Mouse (Mus musculus) kidney, adult 2 months (tissue): ENCODE results near the gene Slc8a3. TPM values are rescaled to one million over a fixed set of nuclear protein-coding genes. Genes with fewer than 3 reads are reported as not detected.

Experiments used
- DNase-seq: peaks from one replicate; pipeline ENCODE4 v3.0.0; 2021
- H3K27ac ChIP-seq: fragments of 200-500 bp; 2 replicates; pipeline ENCODE4 v1.5.1; 2012; ENCODE audit warnings: low read depth, low read length, control low read depth, inconsistent platforms; ENCODE audit not compliant: insufficient read depth
- H3K27me3 ChIP-seq: fragments of 200-500 bp; replicated peaks from 2 replicates; pipeline ENCODE4 v1.6.1; 2012; ENCODE audit warnings: mild to moderate bottlenecking, moderate library complexity, low read length, inconsistent platforms; ENCODE audit not compliant: control insufficient read depth, insufficient read depth
- H3K36me3 ChIP-seq: fragments of 200-500 bp; 2 replicates; pipeline ENCODE4 v1.6.1; 2012; ENCODE audit warnings: mild to moderate bottlenecking, moderate library complexity, low read length, inconsistent platforms; ENCODE audit not compliant: control insufficient read depth, insufficient read depth
- H3K4me1 ChIP-seq: fragments of 200-500 bp; 2 replicates; pipeline ENCODE4 v1.6.1; 2011; ENCODE audit warnings: low read length; ENCODE audit not compliant: control insufficient read depth, insufficient read depth
- H3K4me3 ChIP-seq: fragments of 200-500 bp; 2 replicates; pipeline ENCODE4 v1.5.1; 2011; ENCODE audit warnings: mild to moderate bottlenecking, low read depth, low read length, control low read depth; ENCODE audit not compliant: insufficient read depth
- CTCF ChIP-seq: fragments of 200-500 bp; conservative IDR thresholded peaks from 2 replicates; pipeline ENCODE4 v1.5.1; 2011; ENCODE audit warnings: low read depth, mild to moderate bottlenecking, control low read depth, low read length, moderate library complexity, mixed read lengths; ENCODE audit not compliant: insufficient read depth, insufficient read length
- POLR2A ChIP-seq: fragments of 200-500 bp; IDR thresholded peaks from one replicate; pipeline ENCODE4 v1.6.1; 2011; ENCODE audit warnings: low read depth, low read length, control low read depth
- WGBS: fragments of 180-500 bp; shearing (Covaris S2); methylation state at CpG from one replicate; pipeline ENCODE4 v1.1.7; 2018; 5-methylcytosine and 5-hydroxymethylcytosine counted together
- polyA plus RNA-seq: library from polyadenylated mRNA; depleted of rRNA; stranded (reverse); fragments of >200 nt; gene quantifications from 2 replicates; pipeline ENCODE4 v1.2.3, GENCODE M21; 2012

The Slc8a3 gene
- polyA plus RNA-seq, 1 experiment = 0.17 TPM

- TF ChIP-seq CTCF (no peak), POLR2A (no peak)
- Histone ChIP-seq H3K4me3 (no peak overlapping the region), H3K27me3 (no peaks in the 10 kb centered on the region), H3K36me3 (no peaks in the 10 kb centered on the region), H3K4me1 (no peaks in the 10 kb centered on the region), H3K27ac (no peak overlapping the region)
- DNase-seq = no peak
- 94% methylated on average over 1 of the region's 1 CpGs for WGBS
These were observed 95.8 kb downstream of the Slc8a3 start for GRCm38 (mm10) chr12:81237158-81237557.

DNA sequence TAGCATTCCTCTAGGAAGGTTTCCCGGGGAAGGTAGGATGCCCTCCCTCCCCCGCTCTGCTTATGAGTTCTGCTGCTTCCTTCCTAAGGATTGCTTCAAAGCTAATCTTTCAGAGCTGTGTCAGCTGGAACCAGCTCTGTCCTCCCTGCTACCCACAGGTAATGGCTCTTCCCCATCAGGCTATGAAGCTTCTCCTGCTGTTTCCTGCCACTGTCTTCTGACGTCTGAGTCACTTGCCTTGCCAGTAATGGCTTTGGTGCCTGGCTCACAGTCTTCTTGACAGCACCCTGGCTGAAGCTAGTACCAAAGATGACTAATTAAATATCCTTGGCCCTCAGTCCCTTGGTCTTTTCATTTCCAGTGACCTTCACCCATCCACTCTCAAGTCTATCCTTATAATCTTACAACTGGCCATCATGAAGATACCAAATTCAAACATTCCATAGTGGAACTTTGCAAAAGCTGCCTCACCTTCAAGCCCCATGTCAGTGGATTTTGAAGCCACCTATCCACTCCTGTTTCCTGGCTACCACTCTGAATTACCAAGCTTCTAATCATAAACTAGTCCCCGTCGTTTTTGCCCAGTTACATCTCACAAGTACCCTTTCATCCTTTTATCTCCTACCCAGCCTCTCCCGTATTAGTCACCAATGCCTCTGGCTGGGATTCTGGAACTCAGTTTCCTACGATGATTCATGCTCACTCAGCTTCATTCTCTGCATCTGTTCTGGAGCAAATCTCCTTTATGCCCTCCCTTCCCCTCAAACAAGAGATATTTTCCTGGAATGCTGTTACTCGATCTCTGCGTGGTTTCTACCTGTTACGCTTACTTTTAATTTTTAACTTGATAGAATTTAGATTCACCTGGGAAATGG lies 97.3 kb downstream of the Slc8a3 start:
- H3K27ac ChIP-seq = no peak overlapping the region
- no peaks in the 10 kb centered on the region for H3K36me3 ChIP-seq
- no peaks in the 10 kb centered on the region for H3K4me1 ChIP-seq
- WGBS = 81% methylated on average over 10 of the region's 10 CpGs
- TF ChIP-seq POLR2A = no peak
- no peak for TF ChIP-seq CTCF
- no peak overlapping the region for H3K4me3 ChIP-seq
- H3K27me3 ChIP-seq = no peaks in the 10 kb centered on the region
- DNase-seq = no peak

GRCm38 (mm10) chr12:81233746-81234380 lies 99.1 kb downstream of the Slc8a3 start:
- TF ChIP-seq POLR2A = no peak
- 88% methylated on average over 1 of the region's 1 CpGs for WGBS
- H3K4me1 ChIP-seq = no peaks in the 10 kb centered on the region
- no peaks in the 10 kb centered on the region for H3K36me3 ChIP-seq
- no peak overlapping the region for H3K4me3 ChIP-seq
- H3K27ac ChIP-seq = no peak overlapping the region
- H3K27me3 ChIP-seq = no peaks in the 10 kb centered on the region
- DNase-seq = no peak

DNA sequence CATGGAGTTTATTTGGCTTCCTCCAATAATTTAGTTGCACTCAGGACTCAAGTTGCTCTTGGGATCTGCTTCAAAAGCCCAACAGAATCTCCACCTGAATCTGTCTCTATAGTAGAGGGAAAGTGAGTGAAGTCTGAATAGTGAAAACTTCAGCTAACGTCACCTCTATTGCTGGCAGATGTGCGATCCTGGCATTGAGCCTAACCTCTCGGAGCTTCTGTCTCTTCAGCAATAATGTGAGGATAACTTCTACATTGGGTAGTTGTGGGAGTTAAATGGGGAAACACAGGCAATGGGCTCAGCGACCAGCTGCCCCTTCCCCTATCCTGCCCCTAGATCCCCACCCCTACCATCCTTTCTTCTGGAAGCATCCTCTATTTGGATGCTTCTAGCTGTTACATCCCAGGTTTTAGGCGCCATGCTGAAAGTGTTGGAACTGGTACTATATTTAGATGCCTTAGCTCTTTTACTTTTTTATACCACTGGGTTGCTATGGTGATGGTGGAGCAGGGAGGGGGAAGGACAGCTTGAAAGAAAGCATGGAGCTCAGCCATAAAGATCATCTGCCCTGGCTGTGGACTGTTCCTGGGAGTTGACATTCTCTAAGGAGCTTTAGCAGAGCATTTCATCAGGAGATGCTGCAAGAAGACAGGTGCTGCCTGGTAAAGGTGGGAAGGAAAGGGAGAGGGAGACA lies 105.1 kb downstream of the Slc8a3 start:
- TF ChIP-seq CTCF = no peak
- TF ChIP-seq POLR2A = no peak
- H3K4me1 ChIP-seq = no peaks in the 10 kb centered on the region
- no peaks in the 10 kb centered on the region for H3K36me3 ChIP-seq
- no peak overlapping the region for H3K27ac ChIP-seq
- 56% methylated on average over 5 of the region's 5 CpGs for WGBS
- H3K27me3 ChIP-seq = no peaks in the 10 kb centered on the region; the same call in 1 of the 2 replicates
- no peak for DNase-seq
- no peak overlapping the region for H3K4me3 ChIP-seq

GRCm38 (mm10) chr12:81226590-81226989 lies 106.4 kb downstream of the Slc8a3 start:
- Histone ChIP-seq H3K4me1 (no peaks in the 10 kb centered on the region), H3K36me3 (no peaks in the 10 kb centered on the region), H3K4me3 (no peak overlapping the region), H3K27ac (no peak overlapping the region), H3K27me3 (no peaks in the 10 kb centered on the region; the same call in 1 of the 2 replicates)
- WGBS = 41% methylated on average over 3 of the region's 3 CpGs
- no peak for TF ChIP-seq POLR2A
- TF ChIP-seq CTCF = no peak
- no peak for DNase-seq

GRCm38 (mm10) chr12:81225966-81226577 lies 106.9 kb downstream of the Slc8a3 start:
- H3K27me3 ChIP-seq = no peaks in the 10 kb centered on the region; the same call in 1 of the 2 replicates
- no peak overlapping the region for H3K27ac ChIP-seq
- DNase-seq = no peak
- WGBS = 19% methylated on average over 6 of the region's 6 CpGs
- no peak overlapping the region for H3K4me3 ChIP-seq
- no peaks in the 10 kb centered on the region for H3K4me1 ChIP-seq
- no peaks in the 10 kb centered on the region for H3K36me3 ChIP-seq
- TF ChIP-seq CTCF (no peak), POLR2A (no peak)
